Mouse (Mus musculus) brown adipose tissue, adult 24 weeks (tissue): ENCODE data around the gene Hist1h2bb. TPM values are rescaled to one million over a fixed set of nuclear protein-coding genes. Genes with fewer than 3 reads are reported as not detected.
"Not testable (repeated sequence)": the region's sequence is repeated elsewhere in the genome, so short reads cannot be mapped to it uniquely, and the experiment has no call there.

Source experiments
- H3K27ac ChIP-seq: fragments of 200-500 bp; replicated peaks from 2 replicates; pipeline ENCODE4 v1.5.1; 2012; ENCODE audit warnings: low read depth, mild to moderate bottlenecking, low read length
- H3K4me1 ChIP-seq: fragments of 200-500 bp; 2 replicates; pipeline ENCODE4 v1.6.1; 2012; ENCODE audit warnings: low read length, mixed read lengths; ENCODE audit not compliant: control insufficient read depth, insufficient read depth, insufficient read length
- H3K4me3 ChIP-seq: fragments of 200-500 bp; 2 replicates; pipeline ENCODE4 v1.5.1; 2012; ENCODE audit warnings: low read depth, mild to moderate bottlenecking, low read length, moderate library complexity; ENCODE audit not compliant: insufficient read depth
- polyA plus RNA-seq: library from polyadenylated mRNA; stranded (reverse); fragments of >200 nt; gene quantifications from 2 replicates; pipeline ENCODE4 v1.2.4, GENCODE M21; 2012; ENCODE audit not compliant: missing spikeins, insufficient read depth, insufficient read length

Gene Hist1h2bb
- polyA plus RNA-seq, 1 experiment = not detected

DNA sequence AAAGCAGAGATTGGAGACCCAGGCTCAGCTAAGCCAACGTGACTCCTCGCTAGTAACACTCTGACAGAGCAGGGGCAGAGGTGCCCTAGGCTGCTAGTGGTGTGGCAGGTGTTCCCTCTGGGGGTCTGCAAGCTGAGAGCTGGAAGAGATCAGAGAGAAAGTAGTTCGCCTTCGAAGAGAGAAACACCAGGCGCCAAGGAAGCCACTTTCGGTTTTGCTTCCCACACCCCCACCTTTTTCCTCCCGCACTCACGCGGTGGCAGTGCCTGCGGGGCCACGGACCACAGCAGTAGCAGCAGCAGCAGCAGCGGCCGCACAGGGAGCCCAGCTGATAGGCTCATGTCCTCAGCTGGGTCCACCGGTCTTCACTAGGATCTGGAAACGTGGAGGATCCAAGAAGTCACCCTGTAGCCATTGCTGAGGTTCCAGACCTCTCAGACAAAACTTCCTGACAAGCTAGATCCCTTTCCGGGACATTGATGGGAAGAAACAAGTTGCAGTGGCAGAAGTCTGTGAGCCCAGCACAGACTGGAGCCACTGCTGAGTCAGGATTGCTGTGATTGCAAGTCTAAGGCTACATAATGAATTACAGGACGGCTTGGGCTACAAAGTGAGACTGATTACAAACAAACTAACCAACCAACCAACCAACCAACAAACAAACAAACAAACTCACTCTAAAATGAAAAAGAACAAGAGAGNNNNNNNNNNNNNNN lies 36.0 kb upstream of the Hist1h2bb start, which contains the start of gene Hfe:
Gene Hfe, minus strand, starts transcription at position 481 of the 716 bp plus-strand sequence.
- Histone ChIP-seq H3K4me3 (peak within 1 kb of the TSS; percentile 85), H3K27ac (peak within 1 kb of the TSS; percentile 89), H3K4me1 (peaks cover 7% of the 10 kb centered on the region)

- H3K27ac ChIP-seq = no peak overlapping the region; the same call in 1 of the 2 replicates
- H3K4me1 ChIP-seq = no peaks in the 10 kb centered on the region; the same call in 1 of the 2 replicates
- H3K4me3 ChIP-seq = no peak overlapping the region
Measured at GRCm38 (mm10) chr13:23716261-23717042, 30.1 kb upstream of the Hist1h2bb start.

DNA sequence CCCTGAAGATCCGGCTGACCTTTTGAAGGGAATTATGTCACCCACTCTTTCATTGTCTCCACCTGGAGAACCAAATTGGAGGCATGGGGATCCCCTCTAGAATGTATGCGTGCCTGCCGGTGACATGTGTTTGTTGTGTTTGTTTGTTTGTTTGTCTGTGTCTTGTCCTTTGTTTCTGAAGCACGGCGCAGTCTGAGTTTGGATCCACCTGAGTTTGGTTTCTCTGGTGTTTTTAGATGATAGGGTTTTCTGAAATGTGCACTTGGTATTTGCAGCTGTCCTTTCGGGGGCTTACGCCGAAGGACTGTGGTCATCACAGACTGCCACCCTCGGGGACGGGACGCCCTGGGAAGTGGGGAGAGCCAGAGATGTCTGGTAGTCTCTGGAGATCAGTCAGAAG lies 29.4 kb upstream of the Hist1h2bb start:
- peak overlapping the region; percentile 75 for H3K27ac ChIP-seq
- no peaks in the 10 kb centered on the region; the same call in 1 of the 2 replicates for H3K4me1 ChIP-seq
- no peak overlapping the region for H3K4me3 ChIP-seq

- not testable (repeated sequence) for H3K4me1 ChIP-seq, H3K4me3 ChIP-seq
- H3K27ac ChIP-seq = peak overlapping the region; percentile 75
Measured at GRCm38 (mm10) chr13:23717593-23718245, 28.8 kb upstream of the Hist1h2bb start.

- Histone ChIP-seq H3K4me3 (no peak overlapping the region), H3K4me1 (no peaks in the 10 kb centered on the region), H3K27ac (no peak overlapping the region)
Measured at GRCm38 (mm10) chr13:23724239-23724638, 22.3 kb upstream of the Hist1h2bb start.

GRCm38 (mm10) chr13:23725213-23725612 lies 21.3 kb upstream of the Hist1h2bb start:
- Histone ChIP-seq H3K27ac (no peak overlapping the region), H3K4me3 (no peak overlapping the region), H3K4me1 (peaks cover 4% of the 10 kb centered on the region; the same call in 1 of the 2 replicates)

GRCm38 (mm10) chr13:23728472-23729191 lies 17.9 kb upstream of the Hist1h2bb start:
- H3K27ac ChIP-seq = peak overlapping the region; percentile 61
- peaks cover 4% of the 10 kb centered on the region; the same call in 1 of the 2 replicates for H3K4me1 ChIP-seq

GRCm38 (mm10) chr13:23729192-23729525 lies 17.4 kb upstream of the Hist1h2bb start:
- peak overlapping the region; percentile 61 for H3K27ac ChIP-seq
- H3K4me1 ChIP-seq = peaks cover 4% of the 10 kb centered on the region; the same call in 1 of the 2 replicates

More at GRCm38 (mm10) chr13:23728472-23729191, 17.9 kb upstream of the Hist1h2bb start:
- H3K4me3 ChIP-seq = no peak overlapping the region

GRCm38 (mm10) chr13:23729706-23730105 lies 16.8 kb upstream of the Hist1h2bb start:
- Histone ChIP-seq H3K4me1 (peaks cover 4% of the 10 kb centered on the region; the same call in 1 of the 2 replicates), H3K4me3 (no peak overlapping the region), H3K27ac (peak overlapping the region; percentile 61)

More at GRCm38 (mm10) chr13:23729192-23729525, 17.4 kb upstream of the Hist1h2bb start:
- no peak overlapping the region for H3K4me3 ChIP-seq

GRCm38 (mm10) chr13:23730479-23730878 lies 16.1 kb upstream of the Hist1h2bb start:
- no peak overlapping the region for H3K4me3 ChIP-seq
- H3K27ac ChIP-seq = 0 out of 2 replicates have a peak overlapping the region, but pooled peaks have one; percentile 18
- peaks cover 4% of the 10 kb centered on the region; the same call in 1 of the 2 replicates for H3K4me1 ChIP-seq

DNA sequence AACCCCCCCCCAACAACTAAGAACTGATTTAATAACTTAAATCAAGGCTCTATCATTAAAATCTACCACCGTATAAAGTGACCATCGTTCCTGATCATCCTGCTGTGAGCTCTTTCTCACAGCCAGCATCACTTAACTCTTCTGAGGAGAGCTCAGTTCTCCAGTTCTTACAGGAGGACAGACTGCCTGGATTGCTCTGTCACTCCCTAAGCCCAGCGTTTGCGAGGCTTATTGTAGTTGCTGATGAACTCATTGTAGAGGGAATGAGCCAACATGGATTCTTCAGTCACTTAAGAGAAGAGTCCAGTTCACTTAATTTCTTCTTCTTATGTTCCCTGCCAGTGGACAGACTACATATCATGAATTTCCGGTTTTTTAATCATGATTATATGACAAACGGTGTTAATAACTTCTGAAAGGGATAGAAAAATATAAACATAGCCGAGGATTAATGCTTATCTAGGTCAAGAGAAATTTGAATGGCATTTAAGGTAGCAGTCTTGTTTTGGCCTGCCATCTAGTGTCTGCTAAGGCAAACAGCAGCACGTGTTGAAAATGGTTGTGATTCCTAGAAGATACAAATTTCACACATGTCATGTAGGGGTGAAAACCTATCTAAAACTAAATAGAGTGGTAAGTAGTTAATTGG lies 14.3 kb upstream of the Hist1h2bb start:
- no peak overlapping the region for H3K27ac ChIP-seq
- H3K4me3 ChIP-seq = no peak overlapping the region

DNA sequence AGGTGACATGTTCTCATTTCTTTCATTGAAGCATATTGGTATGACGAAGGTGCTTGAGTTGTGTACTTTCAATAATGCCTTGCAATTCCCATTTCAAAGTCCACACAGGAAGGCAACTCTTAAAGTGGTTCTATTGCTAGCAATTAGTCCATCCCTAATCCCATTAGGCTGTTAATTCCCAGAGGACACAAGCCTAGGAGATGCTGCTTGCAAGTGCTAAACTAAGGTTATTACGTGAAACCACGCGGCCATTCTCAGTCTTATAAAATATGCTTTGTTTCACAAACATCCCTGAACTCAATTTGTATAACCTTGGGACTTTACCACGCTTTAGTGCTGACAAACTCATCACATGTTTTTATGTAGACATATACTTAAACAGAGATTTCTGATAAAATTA lies 9.4 kb upstream of the Hist1h2bb start:
- no peak overlapping the region for H3K4me3 ChIP-seq

More for the DNA sequence above, 14.3 kb upstream of the Hist1h2bb start:
- peaks cover 4% of the 10 kb centered on the region; the same call in 1 of the 2 replicates for H3K4me1 ChIP-seq

GRCm38 (mm10) chr13:23738041-23738440 lies 8.5 kb upstream of the Hist1h2bb start:
- Histone ChIP-seq H3K4me1 (no peaks in the 10 kb centered on the region), H3K4me3 (peak overlapping the region; percentile 81), H3K27ac (peak overlapping the region; percentile 92)

More for the DNA sequence above, 9.4 kb upstream of the Hist1h2bb start:
- H3K27ac ChIP-seq = no peak overlapping the region
- no peaks in the 10 kb centered on the region for H3K4me1 ChIP-seq

- Histone ChIP-seq H3K4me3 (peak within 1 kb of the TSS; percentile 81), H3K4me1 (no peaks in the 10 kb centered on the region), H3K27ac (peak within 1 kb of the TSS; percentile 92)
Measured at GRCm38 (mm10) chr13:23738677-23739068, 7.9 kb upstream of the Hist1h2bb start, which contains the start of gene Hist1h1c. Hist1h1c (plus strand) TSS chr13:23738808.
